Mouse (Mus musculus) left cerebral cortex, adult 9 months (tissue): ENCODE measurements around the gene Otx2.
"Not testable (repeated sequence)": the region's sequence is repeated elsewhere in the genome, so short reads cannot be mapped to it uniquely, and the experiment has no call there.

ENCODE experiments used
- DNase-seq, 2 experiments: peaks; one replicate each; pipeline ENCODE4 v3.0.0; 2022; ENCODE audit warnings: low spot score in 2 of 2

Otx2 gene

DNA sequence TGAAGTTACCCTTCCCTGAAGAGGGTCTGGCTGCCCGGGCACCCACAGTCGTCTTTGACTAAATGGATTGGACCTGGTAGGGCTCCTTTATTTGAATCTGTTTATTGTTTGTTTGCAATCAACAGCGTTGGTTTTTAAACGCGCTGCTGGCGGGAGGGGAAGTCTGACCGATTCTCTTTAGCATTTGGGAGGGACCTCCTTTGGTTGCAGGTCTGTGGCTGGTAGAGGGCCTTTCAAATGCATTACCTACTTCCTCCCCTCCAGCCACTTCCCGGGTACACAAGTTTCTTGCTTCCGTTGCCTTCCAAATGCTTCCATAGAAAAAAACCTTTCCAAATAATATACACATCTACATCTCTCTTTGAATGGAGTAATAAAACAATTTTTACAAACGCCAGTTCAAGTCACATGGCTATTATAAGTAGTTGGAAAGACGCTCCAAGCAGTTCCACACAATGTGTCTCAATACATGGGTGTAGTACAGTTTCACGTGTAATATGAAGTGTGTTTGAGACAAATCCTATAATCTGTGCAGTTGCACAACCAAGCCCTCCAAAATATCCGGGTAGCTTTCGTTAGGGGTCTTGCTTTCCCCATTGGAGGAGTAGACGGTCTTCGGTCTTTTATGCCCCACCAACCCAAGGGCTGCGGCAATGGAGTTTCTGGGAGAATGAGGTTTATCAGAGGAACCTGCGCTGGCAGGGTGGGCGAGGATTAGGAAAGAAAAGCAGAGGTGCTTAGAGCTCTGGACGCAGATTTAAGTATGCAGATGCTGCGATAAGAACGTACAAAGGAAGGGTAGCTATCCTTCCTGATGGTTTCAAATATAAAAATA is 19.7 kb downstream of the Otx2 start:
- no peak for DNase-seq

DNA sequence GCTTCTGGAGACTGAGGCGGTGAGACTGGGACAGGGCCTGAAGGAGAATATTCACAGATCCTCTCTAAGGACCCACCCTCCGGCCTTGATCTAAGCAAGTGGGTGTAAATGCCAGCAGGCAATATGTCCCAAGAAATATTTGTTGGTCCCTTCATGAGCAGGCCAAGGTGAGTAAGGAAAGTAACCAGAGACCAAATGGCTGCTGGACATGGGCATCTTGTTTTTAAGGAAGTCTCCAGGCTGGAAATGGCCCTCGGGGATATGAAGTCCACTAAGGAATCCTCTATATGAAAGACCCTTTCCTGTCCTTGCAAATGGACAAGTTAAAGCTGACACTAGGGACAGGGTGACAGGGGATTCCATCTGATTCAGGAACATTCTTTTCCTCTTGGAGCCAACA is 20.5 kb downstream of the Otx2 start:
- DNase-seq = no peak

DNA sequence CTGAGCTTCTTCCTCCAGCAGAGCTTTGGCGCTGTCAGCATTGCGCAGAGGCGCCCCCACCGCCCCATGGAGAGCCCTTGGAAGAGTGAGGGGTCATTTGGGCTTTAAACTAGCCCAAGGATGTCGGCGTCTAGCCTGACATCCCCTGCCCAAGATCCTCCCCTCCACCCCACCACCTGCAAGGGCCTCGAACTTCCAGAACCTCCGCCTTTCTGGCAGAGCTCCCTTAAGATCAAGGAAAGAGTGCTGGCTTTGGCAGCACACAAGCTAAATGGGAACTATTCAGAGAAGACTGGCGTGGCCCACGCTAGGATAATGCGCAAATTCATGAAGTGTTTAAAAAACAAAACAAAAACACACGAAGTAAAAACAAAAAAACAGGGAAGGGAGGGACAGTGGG is 21.4 kb downstream of the Otx2 start:
- DNase-seq = no peak

DNA sequence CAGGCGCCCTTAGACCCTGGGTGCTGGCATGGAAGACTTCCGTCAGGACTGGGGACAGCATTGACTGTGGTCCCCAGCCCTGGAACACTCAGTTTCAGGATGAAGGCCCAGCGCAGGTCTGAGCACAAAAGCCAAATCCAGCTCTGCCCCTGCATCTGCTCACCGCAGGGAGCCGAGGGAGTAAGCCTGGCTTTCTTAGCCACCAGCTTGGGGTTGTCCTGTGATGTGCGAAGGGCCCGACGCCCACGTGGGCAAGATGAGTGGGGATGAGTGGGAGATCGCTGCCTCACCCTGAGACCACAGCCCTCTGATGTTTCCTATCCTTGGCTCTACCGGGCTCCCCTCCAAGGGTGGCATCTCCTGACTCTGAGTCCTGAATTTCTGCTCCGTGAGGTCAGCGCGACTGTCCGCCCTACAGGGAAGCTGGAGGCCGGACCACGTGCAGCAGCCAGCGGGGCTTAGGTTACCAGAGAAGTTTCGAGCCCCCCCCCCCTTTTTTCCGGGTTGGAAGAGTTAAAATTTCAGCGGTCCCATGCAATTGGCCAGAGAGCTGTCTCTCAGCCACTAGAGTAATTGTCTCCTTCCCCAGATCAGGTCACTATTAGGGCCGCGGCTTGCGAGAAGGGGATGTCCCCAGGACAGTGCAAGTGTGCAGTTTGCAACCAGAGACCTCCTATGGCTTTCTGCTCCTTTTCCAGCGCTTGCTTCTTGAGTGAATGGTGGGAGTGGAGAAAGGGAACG is 22.0 kb downstream of the Otx2 start:
- no peak for DNase-seq

DNA sequence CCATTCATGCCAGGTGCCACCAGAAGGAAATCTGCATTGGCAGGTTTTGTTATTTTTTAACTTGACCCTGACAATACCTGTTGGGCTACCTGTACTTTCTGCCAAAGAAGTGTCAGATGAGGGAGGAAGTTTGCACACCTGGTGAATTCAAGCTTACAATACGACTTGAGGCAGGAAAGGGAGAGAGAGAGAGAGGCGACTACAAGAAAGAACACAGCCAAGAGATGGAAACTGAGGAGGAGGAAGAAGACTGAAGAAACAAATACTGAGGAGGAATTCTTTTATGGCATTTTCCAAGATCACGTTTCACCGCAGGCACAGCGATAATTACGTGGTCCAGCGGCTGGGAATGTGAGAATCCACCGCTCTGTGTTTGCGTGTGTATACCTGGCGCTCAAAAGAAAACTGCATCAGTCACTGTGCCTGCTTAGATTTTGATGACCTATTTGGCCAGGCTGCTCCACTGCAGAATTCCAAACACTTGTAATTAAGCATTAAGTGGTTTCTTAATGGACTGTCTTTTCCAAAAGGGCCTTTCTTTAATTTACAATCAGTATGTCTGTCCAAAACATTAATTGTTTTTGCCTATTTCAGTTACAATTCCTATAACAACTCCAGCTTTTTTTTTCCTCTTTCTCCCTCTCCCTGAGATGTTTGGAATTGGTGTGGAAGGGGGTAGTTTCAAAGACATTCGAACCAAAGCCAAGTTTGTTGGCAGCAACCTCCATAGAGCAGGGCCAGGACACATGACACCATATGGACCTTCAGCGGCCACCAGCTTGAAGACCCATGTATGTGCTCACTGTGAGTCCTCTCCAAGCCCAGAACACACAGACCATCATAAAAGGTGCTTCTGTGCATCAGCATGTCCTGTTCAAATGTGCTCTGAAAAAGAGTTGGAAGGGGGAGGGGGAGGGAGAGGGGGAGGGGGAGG is 31.9 kb downstream of the Otx2 start:
- DNase-seq = no peak

DNA sequence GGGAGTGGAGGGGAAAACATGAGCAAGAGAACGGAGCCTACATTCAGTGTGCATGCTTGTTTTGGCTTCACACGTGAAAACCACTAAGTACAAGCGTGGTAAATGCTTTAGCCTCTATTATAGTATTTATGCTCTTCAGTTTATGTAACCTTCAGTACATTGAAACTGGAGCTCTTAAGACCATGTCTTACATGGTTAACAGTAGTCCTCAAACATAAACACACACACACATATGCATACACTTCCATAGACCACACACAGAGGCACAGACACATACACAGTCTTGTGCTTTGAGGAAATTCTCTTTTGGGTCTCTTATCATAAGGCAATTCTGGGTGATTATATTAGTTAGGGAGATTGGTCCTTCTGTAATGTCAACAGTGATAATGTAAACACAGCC is 40.5 kb downstream of the Otx2 start:
- DNase-seq = no peak

DNA sequence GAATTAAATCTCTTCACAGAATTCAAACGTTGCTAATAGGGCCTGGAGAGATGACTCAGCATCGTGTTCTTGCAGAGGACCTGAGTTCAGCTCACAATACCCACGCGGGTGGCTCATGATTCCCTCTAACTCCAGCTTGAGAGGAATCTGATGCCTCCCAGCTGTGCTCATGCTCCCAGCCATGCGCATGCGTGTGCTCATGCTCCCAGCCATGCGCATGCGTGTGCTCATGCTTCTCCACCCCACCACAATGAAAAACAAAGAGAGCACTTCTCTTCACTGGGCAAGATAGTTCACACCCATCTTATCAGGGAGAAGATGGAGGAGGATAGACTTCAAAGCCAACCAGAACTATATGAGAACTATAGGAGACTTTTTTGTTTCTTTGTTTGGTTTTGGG is 41.3 kb downstream of the Otx2 start:
- no peak for DNase-seq

DNA sequence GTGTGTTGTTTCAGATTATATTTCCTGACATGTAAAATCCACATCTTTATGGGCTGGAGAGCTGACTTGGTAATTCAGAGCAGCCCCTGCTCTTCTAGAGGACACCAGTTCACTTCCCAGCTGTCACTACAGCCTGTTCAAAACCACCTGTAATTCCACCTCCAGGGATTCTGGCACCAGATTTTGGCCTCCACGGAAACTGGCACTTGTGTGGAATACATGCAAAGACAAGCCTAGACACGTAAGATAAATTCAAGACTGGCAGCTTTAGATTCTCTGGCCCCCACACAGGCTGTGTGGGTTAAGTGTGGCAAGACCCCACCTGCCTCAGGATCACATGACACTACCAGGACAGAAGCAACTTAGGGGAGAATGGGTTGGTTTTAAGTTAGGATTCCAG is 42.1 kb downstream of the Otx2 start:
- no peak for DNase-seq

DNA sequence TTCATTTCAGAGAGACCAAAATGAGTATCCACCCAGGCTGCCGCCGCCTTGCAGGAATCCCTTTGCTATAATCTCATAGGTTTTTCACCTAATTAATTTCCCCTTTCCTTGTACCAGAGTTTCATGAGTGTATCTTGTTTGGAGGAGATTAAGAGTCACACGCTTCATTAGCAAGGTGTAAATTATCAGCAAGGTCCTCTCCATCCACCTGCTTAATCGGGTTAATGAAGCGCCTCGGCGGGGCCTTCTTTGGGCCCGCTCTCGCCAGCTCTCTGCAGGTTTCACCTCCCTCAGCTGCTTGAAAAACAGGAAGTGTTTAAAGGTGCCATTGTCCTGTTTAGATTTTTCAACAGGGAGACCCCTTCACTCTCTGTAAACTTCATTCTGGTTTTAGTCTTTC is 44.2 kb downstream of the Otx2 start:
- DNase-seq = no peak

DNA sequence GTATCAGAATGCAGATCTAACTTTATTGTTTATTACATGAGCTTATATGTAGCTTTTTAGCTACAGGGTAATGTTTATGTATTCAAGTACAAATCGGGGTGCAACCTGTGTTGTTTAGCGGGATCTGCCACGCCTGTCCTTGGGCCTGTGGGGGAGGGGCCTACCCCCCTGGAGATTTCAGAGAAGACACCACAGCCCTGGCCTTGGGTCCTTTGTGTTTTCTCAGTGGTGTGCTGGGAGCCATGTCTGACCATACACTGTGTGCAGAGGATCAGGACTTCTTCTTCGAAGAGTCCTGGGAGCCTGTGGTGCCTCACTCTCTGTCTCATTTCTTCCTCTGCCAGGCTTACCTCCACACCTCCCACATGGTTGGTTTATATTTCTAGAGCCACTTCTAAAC is 47.3 kb downstream of the Otx2 start:
- DNase-seq = no peak

DNA sequence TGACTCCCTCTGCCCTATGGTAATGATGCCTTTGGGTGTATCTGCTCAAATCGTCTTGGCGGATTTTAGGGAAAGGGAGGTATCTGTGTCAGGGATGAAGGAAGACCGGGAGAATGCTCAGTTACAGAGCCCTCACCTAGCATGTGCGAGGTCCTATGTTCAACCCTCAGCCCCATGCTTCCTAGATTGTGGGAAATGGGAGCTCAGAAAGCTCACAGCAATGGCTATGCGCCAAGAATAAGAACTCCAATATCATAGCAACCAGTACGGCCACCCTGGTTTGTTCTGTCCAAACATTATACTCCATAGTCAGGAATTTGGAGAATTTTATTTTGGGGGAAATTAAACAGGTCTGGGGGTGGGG is 48.3 kb downstream of the Otx2 start:
- no peak for DNase-seq

DNA sequence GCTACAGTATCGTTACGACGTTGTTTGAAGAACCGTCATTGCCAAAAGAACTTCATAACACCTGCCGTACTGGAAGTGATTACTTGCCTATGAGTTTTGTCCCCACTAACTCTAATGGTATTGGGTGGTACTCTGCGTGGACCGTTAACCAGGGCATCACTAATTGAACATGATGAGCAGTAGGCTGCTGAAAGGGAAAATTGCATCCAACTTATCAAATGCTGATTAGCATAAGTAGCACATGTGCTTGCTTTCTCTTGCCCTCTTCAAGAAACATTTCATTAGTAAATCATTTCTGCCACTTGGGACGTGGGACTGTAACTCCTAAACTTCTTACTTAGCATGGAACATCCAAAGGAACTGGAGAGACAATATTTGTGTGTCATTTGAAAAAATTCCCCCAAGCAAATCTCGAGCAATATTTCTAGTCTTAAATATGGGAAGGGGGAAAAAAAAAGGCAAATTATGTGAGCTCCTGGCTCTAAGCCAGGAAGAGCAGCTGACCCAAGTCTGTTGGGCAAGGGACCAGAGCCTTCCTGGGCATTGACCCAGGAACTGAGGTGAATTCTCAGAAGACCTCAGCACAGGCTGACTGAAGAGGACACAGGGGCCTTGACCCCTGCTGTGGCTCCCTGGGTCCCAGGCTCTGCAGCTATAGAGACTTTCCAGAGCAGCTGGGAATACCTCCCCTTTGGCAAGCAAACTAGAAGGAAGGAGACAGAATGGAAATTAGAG is 48.9 kb downstream of the Otx2 start:
- no peak for DNase-seq

DNA sequence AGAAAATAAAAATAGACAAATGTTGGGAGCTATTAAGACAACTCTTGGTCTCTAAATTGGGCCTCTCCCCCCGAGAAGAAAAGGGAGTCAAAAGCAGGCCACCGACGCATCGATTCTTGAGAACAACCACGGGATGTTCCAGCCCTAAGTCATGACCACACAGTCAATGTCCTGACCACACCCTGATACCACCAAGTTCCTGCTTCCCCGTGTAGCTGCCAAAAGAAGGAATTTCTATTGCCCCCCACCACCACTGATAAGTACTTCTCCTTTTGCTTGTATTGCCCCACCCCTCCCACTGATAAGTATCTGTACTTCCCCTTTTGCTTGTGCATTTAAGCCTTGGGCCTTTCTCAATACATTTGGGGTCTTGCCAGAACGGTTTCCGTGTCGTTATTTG is 50.9 kb downstream of the Otx2 start:
- DNase-seq = not testable (repeated sequence)

DNA sequence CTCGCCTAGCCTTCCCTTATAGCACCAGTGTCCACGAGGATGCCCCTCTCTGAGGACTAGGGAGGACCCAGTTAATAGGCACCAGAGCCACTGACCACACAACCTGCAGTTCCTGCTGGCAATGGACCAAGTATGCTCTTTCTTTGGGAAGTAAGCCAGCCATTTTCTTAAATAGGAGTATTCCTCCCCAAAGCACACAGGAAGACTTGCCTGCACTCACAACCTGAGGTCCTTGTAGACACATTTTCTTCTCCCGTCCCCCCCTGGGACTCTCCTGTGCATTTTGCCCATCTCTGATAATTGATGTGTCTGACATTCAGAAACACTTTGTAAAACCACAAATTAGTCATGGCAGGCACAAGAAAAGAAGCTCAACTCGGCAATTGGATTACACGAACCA is 57.3 kb downstream of the Otx2 start:
- DNase-seq = no peak

DNA sequence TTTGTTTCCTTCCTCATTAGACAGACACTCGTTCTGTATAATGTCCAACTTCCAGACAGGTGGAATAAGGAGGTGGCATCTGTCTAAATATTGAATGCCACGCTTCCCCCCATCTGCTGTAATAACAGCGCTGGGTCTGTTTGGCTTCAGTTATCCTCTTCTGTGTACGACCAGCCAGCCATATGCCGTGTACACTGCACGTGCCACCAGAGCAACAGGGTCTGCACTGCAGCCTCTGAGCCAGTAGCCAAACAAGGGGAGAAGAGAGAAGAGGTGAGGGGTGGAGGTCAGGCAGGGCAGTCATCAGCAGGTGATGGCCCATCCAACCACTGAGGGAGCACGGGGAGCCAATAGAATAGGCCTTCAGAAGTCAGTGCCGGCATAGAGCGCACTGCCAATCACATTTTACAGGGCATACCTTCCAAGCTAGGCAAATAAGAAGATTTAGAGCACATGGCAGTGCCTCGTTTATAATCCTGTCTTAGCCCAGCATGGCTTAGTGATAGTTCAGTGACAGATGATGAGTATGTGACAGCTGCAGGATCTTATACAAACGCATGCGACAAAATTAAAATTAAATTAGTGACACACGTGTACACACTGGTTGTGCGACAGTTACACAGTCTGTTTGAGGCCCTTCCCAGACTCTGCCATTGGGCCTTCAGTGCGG is 64.8 kb downstream of the Otx2 start:
- DNase-seq = no peak
